Mouse (Mus musculus): ENCODE results near the gene P4ha2. TPM values are rescaled to one million over a fixed set of nuclear protein-coding genes. Genes with fewer than 3 reads are reported as not detected.

Gene P4ha2
- polyA plus RNA-seq, 1 experiment from 2014 or later, result 25.1 TPM

GRCm38 (mm10) chr11:54171175-54171574 lies 71.3 kb downstream of the P4ha2 start:
- H3K4me3 ChIP-seq (ENCODE audit: low read length), result no peak overlapping the region
- H3K4me2 ChIP-seq (replicated peaks; ENCODE audit: low read depth, low read length), result no peak overlapping the region
- H3K9ac ChIP-seq (ENCODE audit: low read depth, low read length), result no peak overlapping the region
- H3K9me3 ChIP-seq (ENCODE audit: control insufficient read depth, low read length), result no peaks in the 10 kb centered on the region
- ATAC-seq (ENCODE audit: low FRiP score, low TSS enrichment), result no peak
- H3K27ac ChIP-seq (ENCODE audit: low read depth, low read length), result no peak overlapping the region
- no peaks in the 10 kb centered on the region for H3K27me3 ChIP-seq (ENCODE audit: control insufficient read depth, insufficient read depth, low read length)
- 69% methylated on average over 2 of the region's 2 CpGs for WGBS
- no peaks in the 10 kb centered on the region for H3K4me1 ChIP-seq (ENCODE audit: control insufficient read depth, insufficient read depth, low read length)
- no peaks in the 10 kb centered on the region for H3K36me3 ChIP-seq (ENCODE audit: control insufficient read depth, insufficient read depth, low read length)

GRCm38 (mm10) chr11:54174226-54174625 lies 74.3 kb downstream of the P4ha2 start:
- no peaks in the 10 kb centered on the region for H3K9me3 ChIP-seq (ENCODE audit: control insufficient read depth, low read length)
- WGBS, result 92% methylated on average over 4 of the region's 4 CpGs
- no peaks in the 10 kb centered on the region for H3K4me1 ChIP-seq (ENCODE audit: control insufficient read depth, insufficient read depth, low read length)
- no peak overlapping the region for H3K27ac ChIP-seq (ENCODE audit: low read depth, low read length)
- no peak overlapping the region for H3K9ac ChIP-seq (ENCODE audit: low read depth, low read length)
- no peaks in the 10 kb centered on the region for H3K36me3 ChIP-seq (ENCODE audit: control insufficient read depth, insufficient read depth, low read length)
- ATAC-seq (ENCODE audit: low FRiP score, low TSS enrichment), result no peak
- no peaks in the 10 kb centered on the region for H3K27me3 ChIP-seq (ENCODE audit: control insufficient read depth, insufficient read depth, low read length)
- H3K4me2 ChIP-seq (replicated peaks; ENCODE audit: low read depth, low read length), result no peak overlapping the region
- no peak overlapping the region for H3K4me3 ChIP-seq (ENCODE audit: low read length)

- H3K9me3 ChIP-seq (ENCODE audit: control insufficient read depth, low read length), result no peaks in the 10 kb centered on the region
- 65% methylated on average over 2 of the region's 2 CpGs for WGBS
- H3K4me3 ChIP-seq (ENCODE audit: low read length), result no peak overlapping the region
- no peak overlapping the region for H3K4me2 ChIP-seq (replicated peaks; ENCODE audit: low read depth, low read length)
- ATAC-seq (ENCODE audit: low FRiP score, low TSS enrichment), result no peak
- H3K4me1 ChIP-seq (ENCODE audit: control insufficient read depth, insufficient read depth, low read length), result no peaks in the 10 kb centered on the region
- no peak overlapping the region for H3K27ac ChIP-seq (ENCODE audit: low read depth, low read length)
- no peak overlapping the region for H3K9ac ChIP-seq (ENCODE audit: low read depth, low read length)
- no peaks in the 10 kb centered on the region for H3K27me3 ChIP-seq (ENCODE audit: control insufficient read depth, insufficient read depth, low read length)
- no peaks in the 10 kb centered on the region for H3K36me3 ChIP-seq (ENCODE audit: control insufficient read depth, insufficient read depth, low read length)
Measured at GRCm38 (mm10) chr11:54174877-54175276, 75.0 kb downstream of the P4ha2 start.

Other genes starting within 250 kb of the P4ha2 start
- gene Gm12216, start 240.8 kb upstream of the P4ha2 start, polyA plus RNA-seq (2014; fragmentation: Nextera tagmentation; extraction: Ambion mirVana), result 1.1 TPM in 2 replicates
- gene Slc22a5, start 208.4 kb upstream of the P4ha2 start, polyA plus RNA-seq (2014; fragmentation: Nextera tagmentation; extraction: Ambion mirVana), result 8.6 and 12.9 TPM in 2 replicates
- 5.2 and 5.5 TPM in 2 replicates for gene Slc22a21, start 119.8 kb upstream of the P4ha2 start, polyA plus RNA-seq (2014; fragmentation: Nextera tagmentation; extraction: Ambion mirVana)
- gene Slc22a4, start 72.0 kb upstream of the P4ha2 start, polyA plus RNA-seq (2014; fragmentation: Nextera tagmentation; extraction: Ambion mirVana), result 0.99 and 1.4 TPM in 2 replicates
- gene Pdlim4, start 31.1 kb upstream of the P4ha2 start, polyA plus RNA-seq (2014; fragmentation: Nextera tagmentation; extraction: Ambion mirVana), result 52.1 and 54.6 TPM in 2 replicates
- not detected in 2 replicates for gene Csf2, start 149.6 kb downstream of the P4ha2 start, polyA plus RNA-seq (2014; fragmentation: Nextera tagmentation; extraction: Ambion mirVana)
- not detected in 2 replicates for gene Il3, start 167.2 kb downstream of the P4ha2 start, polyA plus RNA-seq (2014; fragmentation: Nextera tagmentation; extraction: Ambion mirVana)
- gene Acsl6, start 203.7 kb downstream of the P4ha2 start, polyA plus RNA-seq (2014; fragmentation: Nextera tagmentation; extraction: Ambion mirVana), result 0.37 and 1.3 TPM in 2 replicates